Mouse (Mus musculus) liver, embryonic 16.5 days (tissue): ENCODE results near the gene Ttc39d. TPM values are rescaled to one million over a fixed set of nuclear protein-coding genes. Genes with fewer than 3 reads are reported as not detected.

Source experiments
- ATAC-seq: fragments of 200-750 bp; cut with Nextera tagmentation; 2 replicates; pipeline ENCODE4 v1.8.0; 2017; ENCODE audit warnings: low read depth, mild to moderate bottlenecking, moderate number of reproducible peaks, moderate library complexity
- H3K27ac ChIP-seq: fragments of 300-500 bp; sonication (generic); 2 replicates; pipeline ENCODE4 v1.5.1; 2014; ENCODE audit warnings: mild to moderate bottlenecking, low read length
- H3K27me3 ChIP-seq: fragments of 300-500 bp; sonication (generic); 2 replicates; pipeline ENCODE4 v1.6.1; 2014; ENCODE audit warnings: low read depth, low read length, mixed read lengths; ENCODE audit not compliant: control insufficient read depth, insufficient read depth
- H3K36me3 ChIP-seq: fragments of 300-500 bp; sonication (generic); 2 replicates; pipeline ENCODE4 v1.6.1; 2014; ENCODE audit warnings: mild to moderate bottlenecking; ENCODE audit not compliant: control insufficient read depth, insufficient read depth
- H3K4me1 ChIP-seq: fragments of 300-500 bp; sonication (generic); 2 replicates; pipeline ENCODE4 v1.6.1; 2014; ENCODE audit warnings: low read depth, low read length, mixed read lengths; ENCODE audit not compliant: control insufficient read depth
- H3K4me2 ChIP-seq: fragments of 300-500 bp; sonication (generic); 2 replicates; pipeline ENCODE4 v1.6.1; 2014; ENCODE audit warnings: low read depth, low read length, mixed read lengths
- H3K4me3 ChIP-seq: fragments of 300-500 bp; sonication (generic); 2 replicates; pipeline ENCODE4 v1.5.1; 2014; ENCODE audit warnings: low read depth, mild to moderate bottlenecking, low read length
- H3K9ac ChIP-seq: fragments of 300-500 bp; sonication (generic); 2 replicates; pipeline ENCODE4 v1.6.1; 2014; ENCODE audit warnings: low read depth, low read length
- H3K9me3 ChIP-seq: fragments of 300-500 bp; sonication (generic); replicated peaks from 2 replicates; pipeline ENCODE4 v1.6.1; 2016; ENCODE audit warnings: low read length; ENCODE audit not compliant: control insufficient read depth
- WGBS: fragments of 180-500 bp; shearing (Covaris S2); extraction: QIAGEN DNeasy Blood & Tissue Kit; methylation state at CpG from one replicate; pipeline ENCODE4 v1.1.7; 2014; ENCODE audit not compliant: insufficient replicate concordance; 5-methylcytosine and 5-hydroxymethylcytosine counted together
- polyA plus RNA-seq: library from polyadenylated mRNA; unstranded; fragments of >200 nt; fragmentation: Nextera tagmentation; extraction: Ambion mirVana; gene quantifications from 2 replicates; pipeline ENCODE4 v1.2.1, GENCODE M21; 2015

Ttc39d gene
- polyA plus RNA-seq, 1 experiment from 2014 or later, result not detected

- H3K4me1 ChIP-seq, result no peaks in the 10 kb centered on the region
- H3K9ac ChIP-seq, result no peak overlapping the region
- no peaks in the 10 kb centered on the region for H3K27me3 ChIP-seq
- H3K36me3 ChIP-seq, result peaks cover 3% of the 10 kb centered on the region
- no peak overlapping the region for H3K4me3 ChIP-seq
- H3K9me3 ChIP-seq, result no peaks in the 10 kb centered on the region
- no peak overlapping the region for H3K27ac ChIP-seq
- 56% methylated on average over 3 of the region's 3 CpGs for WGBS
- no peak overlapping the region for H3K4me2 ChIP-seq
- no peak for ATAC-seq
Observed at GRCm38 (mm10) chr17:80235477-80235876, 28.2 kb downstream of the Ttc39d start.

- no peak overlapping the region for H3K27ac ChIP-seq
- no peak overlapping the region for H3K9ac ChIP-seq
- no peaks in the 10 kb centered on the region for H3K9me3 ChIP-seq
- H3K4me1 ChIP-seq, result no peaks in the 10 kb centered on the region
- H3K36me3 ChIP-seq, result peaks cover 8% of the 10 kb centered on the region
- no peak for ATAC-seq
- 71% methylated on average over 3 of the region's 3 CpGs for WGBS
- H3K27me3 ChIP-seq, result no peaks in the 10 kb centered on the region
- no peak overlapping the region for H3K4me3 ChIP-seq
- no peak overlapping the region for H3K4me2 ChIP-seq
Observed at GRCm38 (mm10) chr17:80236805-80237204, 29.5 kb downstream of the Ttc39d start.

- no peak overlapping the region for H3K4me3 ChIP-seq
- ATAC-seq, result no peak
- H3K4me2 ChIP-seq, result no peak overlapping the region
- H3K27me3 ChIP-seq, result no peaks in the 10 kb centered on the region
- H3K27ac ChIP-seq, result no peak overlapping the region
- H3K9me3 ChIP-seq, result no peaks in the 10 kb centered on the region
- peaks cover 11% of the 10 kb centered on the region for H3K36me3 ChIP-seq
- 75% methylated on average over 5 of the region's 5 CpGs for WGBS
- H3K9ac ChIP-seq, result no peak overlapping the region
- H3K4me1 ChIP-seq, result no peaks in the 10 kb centered on the region
Observed at GRCm38 (mm10) chr17:80237475-80237874, 30.2 kb downstream of the Ttc39d start.

- 78% methylated on average over 9 of the region's 9 CpGs for WGBS
- H3K36me3 ChIP-seq, result peaks cover 16% of the 10 kb centered on the region
- no peak overlapping the region for H3K27ac ChIP-seq
- H3K27me3 ChIP-seq, result no peaks in the 10 kb centered on the region
- H3K9ac ChIP-seq, result no peak overlapping the region
- no peaks in the 10 kb centered on the region for H3K9me3 ChIP-seq
- H3K4me2 ChIP-seq, result no peak overlapping the region
- H3K4me3 ChIP-seq, result no peak overlapping the region
- peaks cover 3% of the 10 kb centered on the region; the same call in 1 of the 2 replicates for H3K4me1 ChIP-seq
- no peak for ATAC-seq
Observed at GRCm38 (mm10) chr17:80241594-80241993, 34.3 kb downstream of the Ttc39d start.

GRCm38 (mm10) chr17:80243116-80243515, 35.9 kb downstream of the Ttc39d start:
- no peak overlapping the region for H3K4me3 ChIP-seq
- no peaks in the 10 kb centered on the region for H3K27me3 ChIP-seq
- ATAC-seq, result peak; percentile 90
- no peak overlapping the region for H3K4me2 ChIP-seq
- H3K36me3 ChIP-seq, result peaks cover 16% of the 10 kb centered on the region
- no peak overlapping the region for H3K9ac ChIP-seq
- H3K27ac ChIP-seq, result peak overlapping the region; percentile 55
- peaks cover 3% of the 10 kb centered on the region; the same call in 1 of the 2 replicates for H3K4me1 ChIP-seq
- 62% methylated on average over 13 of the region's 13 CpGs for WGBS
- no peaks in the 10 kb centered on the region for H3K9me3 ChIP-seq

GRCm38 (mm10) chr17:80252757-80253525, 45.7 kb downstream of the Ttc39d start:
- H3K4me3 ChIP-seq, result no peak overlapping the region
- H3K9me3 ChIP-seq, result no peaks in the 10 kb centered on the region; the same call in 1 of the 2 replicates
- no peaks in the 10 kb centered on the region for H3K27me3 ChIP-seq
- H3K4me1 ChIP-seq, result no peaks in the 10 kb centered on the region
- 74% methylated on average over 13 of the region's 13 CpGs for WGBS
- H3K27ac ChIP-seq, result peak overlapping the region; percentile 62
- no peak overlapping the region for H3K4me2 ChIP-seq
- ATAC-seq, result peak; percentile 56; the same call in 1 of the 2 replicates
- H3K36me3 ChIP-seq, result peaks cover 29% of the 10 kb centered on the region
- no peak overlapping the region for H3K9ac ChIP-seq

GRCm38 (mm10) chr17:80254421-80254820, 47.2 kb downstream of the Ttc39d start:
- Histone ChIP-seq H3K9ac (no peak overlapping the region), H3K36me3 (peaks cover 32% of the 10 kb centered on the region), H3K27me3 (no peaks in the 10 kb centered on the region), H3K4me1 (no peaks in the 10 kb centered on the region), H3K4me3 (no peak overlapping the region), H3K9me3 (no peaks in the 10 kb centered on the region; the same call in 1 of the 2 replicates), H3K27ac (no peak overlapping the region), H3K4me2 (no peak overlapping the region)
- WGBS, result 82% methylated on average over 5 of the region's 5 CpGs
- no peak for ATAC-seq

GRCm38 (mm10) chr17:80255208-80255607, 47.9 kb downstream of the Ttc39d start:
- no peak overlapping the region for H3K4me2 ChIP-seq
- no peaks in the 10 kb centered on the region; the same call in 1 of the 2 replicates for H3K9me3 ChIP-seq
- ATAC-seq, result peak; percentile 48; the same call in 1 of the 2 replicates
- no peaks in the 10 kb centered on the region for H3K27me3 ChIP-seq
- WGBS, result 54% methylated on average over 13 of the region's 13 CpGs
- H3K4me1 ChIP-seq, result no peaks in the 10 kb centered on the region
- no peak overlapping the region for H3K9ac ChIP-seq
- H3K36me3 ChIP-seq, result peaks cover 29% of the 10 kb centered on the region
- H3K27ac ChIP-seq, result no peak overlapping the region
- no peak overlapping the region for H3K4me3 ChIP-seq

- no peak for ATAC-seq
Observed at GRCm38 (mm10) chr17:80267065-80267464, 59.8 kb downstream of the Ttc39d start.

More at GRCm38 (mm10) chr17:80267065-80267464, 59.8 kb downstream of the Ttc39d start:
- Histone ChIP-seq H3K9ac (no peak overlapping the region), H3K9me3 (no peaks in the 10 kb centered on the region), H3K4me2 (no peak overlapping the region), H3K4me1 (no peaks in the 10 kb centered on the region), H3K27ac (no peak overlapping the region), H3K4me3 (no peak overlapping the region), H3K36me3 (peaks cover 6% of the 10 kb centered on the region; the same call in 1 of the 2 replicates), H3K27me3 (no peaks in the 10 kb centered on the region)
- WGBS, result 76% methylated on average over 4 of the region's 4 CpGs
